Mouse (Mus musculus) ES-Bruce4 (cell line): ENCODE measurements around the gene Prkd1.

Source experiments
- EP300 ChIP-seq: IDR thresholded peaks from 2 replicates; pipeline ENCODE4 v1.6.1; 2011; ENCODE audit warnings: low read depth, low read length; ENCODE audit not compliant: insufficient read depth
- POLR2A ChIP-seq: IDR thresholded peaks from one replicate; pipeline ENCODE4 v1.8.1; 2011; ENCODE audit warnings: low read length; ENCODE audit not compliant: insufficient read depth

DNA sequence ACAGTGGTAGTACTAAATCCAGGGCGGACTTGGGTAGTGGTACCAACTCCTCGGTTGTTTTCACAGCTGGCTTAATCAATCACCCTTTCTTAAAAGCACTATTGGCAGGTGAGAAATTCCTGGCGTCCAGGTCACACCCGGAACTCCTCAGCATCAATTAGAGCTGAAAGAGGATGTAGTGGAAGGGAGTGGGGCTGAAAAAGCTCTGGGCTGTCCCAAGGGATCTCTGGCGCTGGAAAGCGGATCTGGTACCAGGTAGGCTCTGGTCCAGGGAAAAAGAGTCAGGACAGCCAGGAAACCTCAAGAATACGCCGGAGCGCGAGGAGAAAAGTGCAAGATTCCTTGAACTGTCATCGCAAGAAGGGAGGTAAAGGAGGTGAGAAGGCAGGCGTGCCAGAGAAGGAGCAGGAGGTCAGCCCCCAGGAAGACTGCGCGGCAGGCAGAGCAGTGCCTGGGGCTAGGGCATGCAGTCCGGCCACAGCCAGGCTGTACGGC lies 675 bp downstream of the Prkd1 start:
- TF ChIP-seq EP300 (no peak), POLR2A (no peak)
